Mouse (Mus musculus): ENCODE data around the gene Pidd1.
"Not testable (repeated sequence)": the region's sequence is repeated elsewhere in the genome, so short reads cannot be mapped to it uniquely, and the experiment has no call there.

The Pidd1 gene

DNA sequence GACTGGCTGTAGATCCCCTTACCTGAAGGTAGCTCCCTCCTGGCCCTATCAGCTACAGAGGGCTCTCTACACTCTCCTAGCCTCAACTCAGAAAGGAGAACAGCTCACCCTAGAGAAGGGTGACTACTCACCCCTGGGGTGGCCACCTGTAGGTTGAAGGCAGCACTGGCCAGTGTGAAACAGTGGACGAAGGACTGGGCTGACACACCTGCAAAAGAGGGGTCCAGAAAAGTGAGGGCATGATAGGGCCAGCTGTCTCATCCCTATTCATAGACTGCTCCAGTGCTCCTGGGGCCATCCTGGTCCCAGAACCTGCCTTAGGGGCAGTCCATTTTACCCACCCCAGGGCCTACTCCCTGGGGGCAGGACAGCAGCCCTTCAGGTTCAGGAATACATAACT is 32.2 kb downstream of the Pidd1 start:
- DNase-seq, result no peak

DNA sequence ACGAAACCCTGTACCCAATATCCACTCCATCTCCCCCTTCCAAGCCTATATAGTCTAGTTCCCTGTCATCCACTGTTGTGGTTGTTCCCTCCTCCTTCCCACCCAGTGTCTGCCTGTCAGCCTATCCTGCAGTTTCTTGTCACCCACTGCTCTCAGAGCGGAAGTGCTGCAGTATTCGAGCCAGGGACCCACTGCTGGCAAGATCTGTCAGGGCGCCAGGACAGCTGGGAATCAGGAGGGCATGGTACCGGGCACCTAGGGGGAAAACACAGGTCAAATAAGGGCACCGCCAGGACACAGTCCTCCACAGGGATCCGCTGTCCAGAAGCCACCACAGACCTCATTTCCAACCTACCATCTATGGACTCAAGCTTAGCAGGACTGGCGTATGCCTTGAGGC is 33.2 kb downstream of the Pidd1 start:
- DNase-seq, result no peak

DNA sequence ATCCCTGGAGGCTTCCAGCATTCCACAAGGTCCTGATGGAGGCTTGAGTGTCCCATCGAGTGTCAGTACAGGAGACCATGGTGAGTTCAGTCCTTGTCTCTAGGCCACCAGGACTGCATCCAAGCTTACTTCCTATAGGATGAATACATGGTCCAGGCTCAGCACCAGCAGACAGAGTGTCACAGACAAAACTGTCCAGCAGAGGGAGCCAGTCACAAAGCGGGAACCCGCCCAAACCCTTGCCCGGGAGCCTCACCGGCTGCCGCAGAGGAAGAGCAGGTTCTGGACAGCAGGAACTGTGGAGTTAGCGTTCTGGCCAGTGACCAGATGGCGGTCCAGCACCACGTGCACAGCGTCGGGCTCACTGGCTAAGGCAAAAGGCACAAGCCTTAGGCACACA is 35.0 kb downstream of the Pidd1 start:
- peak; percentile 86 for DNase-seq

DNA sequence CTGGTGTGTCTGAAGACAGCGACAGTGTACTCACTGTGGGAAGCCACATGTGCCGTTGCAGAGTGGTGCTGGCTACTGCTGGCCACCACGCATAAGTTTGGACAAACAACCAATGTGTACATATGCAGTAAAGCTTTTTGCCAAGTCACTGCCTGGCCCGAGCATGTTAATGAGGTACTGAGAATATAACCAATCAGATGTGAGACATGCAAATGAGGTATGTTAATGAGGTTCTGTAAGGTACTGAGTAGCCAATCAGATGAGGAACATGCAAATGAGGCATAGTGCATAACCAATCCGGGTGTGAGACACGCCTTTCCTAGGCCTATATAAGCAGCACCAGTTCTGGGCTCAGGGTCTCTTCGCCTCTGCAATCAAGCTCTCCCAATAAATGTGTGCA is 36.2 kb downstream of the Pidd1 start:
- not testable (repeated sequence) for DNase-seq

DNA sequence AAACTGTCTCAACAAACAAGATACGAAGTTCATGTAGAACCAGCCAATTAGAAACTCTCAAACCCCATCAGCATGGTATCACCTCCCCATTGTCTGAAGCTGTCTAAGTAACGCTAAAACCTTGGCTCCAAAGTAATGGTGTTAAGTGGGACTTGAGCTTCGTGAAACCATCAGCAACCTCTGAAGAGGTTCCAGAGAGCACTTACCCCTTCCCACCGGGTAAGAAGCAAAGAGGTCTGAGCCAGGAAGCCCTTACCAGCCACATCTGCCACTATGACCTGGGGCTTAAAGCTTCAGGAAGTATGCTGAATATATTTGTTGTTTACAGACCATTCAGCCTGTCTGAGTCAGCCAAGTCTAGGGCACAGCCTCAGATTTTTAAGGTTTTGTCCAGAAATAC is 38.4 kb downstream of the Pidd1 start:
- DNase-seq, result no peak

DNA sequence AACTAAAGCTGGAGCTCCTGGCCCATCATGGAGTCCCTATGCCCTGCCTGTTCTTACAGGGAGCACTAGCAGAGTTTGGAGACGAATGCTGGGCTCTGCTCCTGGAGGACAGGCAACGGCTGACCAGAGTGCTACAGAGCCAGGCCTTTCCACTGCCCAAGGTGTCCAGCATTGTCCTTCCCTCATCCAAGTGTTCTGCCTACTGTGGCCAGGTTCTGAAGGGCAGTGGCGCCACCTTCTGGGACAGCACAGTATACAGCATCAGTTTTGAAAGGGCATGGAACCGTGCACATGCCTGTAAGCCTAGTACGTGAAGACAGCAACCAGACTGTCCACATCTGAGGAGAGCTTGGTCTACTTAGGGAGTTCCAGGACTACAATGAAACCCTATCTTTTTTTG is 40.5 kb downstream of the Pidd1 start:
- peak; percentile 56 for DNase-seq

DNA sequence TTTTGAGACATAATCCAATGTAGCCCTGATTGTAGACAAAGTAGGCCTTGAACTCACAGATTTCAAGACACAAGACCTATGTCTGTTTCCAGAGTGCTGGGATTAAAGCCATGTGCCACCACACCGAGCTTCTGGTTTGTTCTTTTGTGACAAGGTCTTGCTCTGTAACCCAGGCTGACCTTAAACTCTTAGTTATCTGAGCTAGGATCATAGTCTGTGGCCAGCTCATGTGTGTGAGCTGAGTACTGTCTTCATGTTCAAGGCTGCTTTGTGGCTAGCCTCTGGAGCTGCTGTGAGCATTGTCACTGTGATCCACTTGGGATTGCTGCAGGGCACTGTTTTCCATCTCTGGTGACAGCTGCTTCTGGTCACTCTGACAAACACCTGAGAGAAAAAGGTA is 48.5 kb downstream of the Pidd1 start:
- no peak for DNase-seq

DNA sequence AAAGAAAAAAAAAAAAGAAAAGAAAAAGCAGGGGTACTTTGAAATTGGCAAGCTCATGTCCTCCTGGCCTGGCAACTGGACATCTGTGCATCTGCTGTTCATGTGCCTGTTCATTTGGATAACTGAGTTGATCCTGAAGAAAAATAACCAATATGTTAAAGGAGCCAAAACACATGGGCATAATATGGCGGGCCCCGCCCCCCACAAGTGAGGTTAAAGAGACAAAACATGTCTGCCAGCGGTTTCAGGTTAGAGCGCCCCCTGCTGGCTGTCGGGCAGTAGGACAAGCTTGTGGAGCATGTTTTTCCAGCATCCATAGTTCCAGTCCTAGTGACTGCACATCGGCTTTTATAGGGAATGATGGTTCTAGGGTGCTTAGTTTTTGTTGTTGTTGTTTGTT is 49.1 kb downstream of the Pidd1 start:
- DNase-seq, result peak; percentile 77

DNA sequence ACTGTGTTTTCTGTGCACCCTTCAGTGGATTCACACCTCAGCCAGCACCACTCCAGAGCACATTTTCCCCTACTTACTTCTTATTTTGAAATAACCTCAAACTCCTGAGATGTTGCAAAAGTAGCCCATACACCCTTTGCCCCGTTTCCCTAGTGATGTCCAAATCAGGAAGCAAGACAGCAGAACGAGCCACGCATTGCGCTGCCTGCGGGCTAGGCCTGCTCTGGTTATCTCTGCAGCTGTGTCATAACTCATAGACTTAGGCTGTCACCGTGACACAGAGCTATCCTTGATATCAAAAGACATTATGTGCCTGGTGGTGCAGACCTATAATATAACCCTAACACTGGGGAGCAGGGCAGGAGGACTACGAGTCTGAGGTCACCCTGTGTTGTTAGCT is 49.7 kb downstream of the Pidd1 start:
- no peak for DNase-seq

DNA sequence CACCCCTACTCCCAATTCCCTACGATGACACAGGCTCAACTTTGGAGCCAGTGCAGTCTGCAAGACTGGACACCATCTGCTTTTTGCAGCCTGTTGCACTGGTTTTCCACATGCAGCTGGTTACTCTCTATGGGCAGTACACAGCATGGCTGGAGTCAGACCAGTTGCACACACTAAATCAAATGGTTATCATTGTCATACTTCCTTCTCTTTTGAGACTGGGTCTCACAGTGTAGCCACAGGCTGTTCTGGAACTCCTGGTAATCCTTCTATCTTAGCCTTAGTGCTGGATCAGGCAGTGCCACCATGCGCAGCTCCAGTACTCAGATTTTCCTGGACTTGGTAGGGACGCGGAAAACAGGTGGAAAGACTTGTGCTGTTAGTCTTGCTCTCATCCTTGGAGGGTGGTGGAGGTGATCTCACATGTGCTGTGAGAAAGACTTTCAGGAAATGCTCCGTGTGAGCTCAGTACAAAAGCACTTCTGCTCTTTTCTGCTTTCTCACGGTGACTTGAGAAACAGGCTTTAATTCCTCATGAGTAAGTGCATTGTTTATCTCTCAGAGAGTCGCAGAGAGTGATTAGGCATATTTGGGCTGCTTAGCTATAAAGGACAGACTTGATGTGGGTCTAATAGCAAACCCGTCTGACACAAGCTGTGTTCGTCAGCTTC is 51.1 kb downstream of the Pidd1 start:
- DNase-seq, result no peak

DNA sequence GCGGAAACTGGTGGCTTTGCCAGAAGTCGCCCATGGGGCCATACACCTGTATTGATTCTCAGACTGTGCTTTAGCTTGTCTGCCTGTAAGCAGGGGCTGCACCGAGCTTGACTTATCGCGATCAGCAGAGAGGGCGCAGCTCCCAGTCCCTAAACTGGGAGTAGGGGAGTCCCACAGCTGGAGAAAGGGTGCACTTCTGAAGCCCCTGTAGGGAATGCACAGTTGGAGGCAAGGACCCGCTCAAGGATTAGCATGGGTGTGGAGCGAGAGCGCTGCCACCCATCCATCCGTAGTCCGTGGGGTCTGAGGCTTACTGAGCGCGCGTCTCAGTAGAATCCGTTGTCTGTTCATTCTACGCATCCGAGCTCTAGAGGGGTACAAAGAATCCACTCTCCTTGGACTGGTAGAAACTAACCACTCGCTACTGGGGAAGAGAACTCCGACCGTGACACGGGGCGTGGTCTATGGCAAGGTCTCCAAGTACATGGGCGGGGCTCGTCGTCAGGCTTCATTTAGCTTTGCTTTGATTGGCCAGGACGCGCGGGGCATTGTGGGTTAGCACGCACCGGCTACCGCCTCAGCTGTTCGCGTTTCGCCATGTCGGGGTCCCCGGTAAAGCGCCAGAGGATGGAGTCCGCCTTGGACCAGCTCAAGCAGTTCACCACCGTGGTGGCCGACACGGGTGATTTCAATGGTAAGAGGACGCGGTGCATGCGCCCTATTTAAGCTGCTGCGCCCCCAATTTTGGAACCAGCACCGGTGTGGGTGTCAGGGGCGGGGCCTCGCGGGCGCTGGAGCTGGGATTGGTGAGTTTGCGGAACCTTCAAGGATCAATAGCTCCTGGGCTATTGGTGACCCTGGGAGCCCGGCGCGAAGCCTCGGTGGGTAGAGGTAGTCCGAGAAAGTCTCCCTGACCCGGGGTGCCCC is 51.9 kb downstream of the Pidd1 start, which contains the start of gene Taldo1:
Taldo1 (plus strand) TSS at position 575 of the 927 bp plus-strand sequence.
- peak; percentile 92 for DNase-seq

DNA sequence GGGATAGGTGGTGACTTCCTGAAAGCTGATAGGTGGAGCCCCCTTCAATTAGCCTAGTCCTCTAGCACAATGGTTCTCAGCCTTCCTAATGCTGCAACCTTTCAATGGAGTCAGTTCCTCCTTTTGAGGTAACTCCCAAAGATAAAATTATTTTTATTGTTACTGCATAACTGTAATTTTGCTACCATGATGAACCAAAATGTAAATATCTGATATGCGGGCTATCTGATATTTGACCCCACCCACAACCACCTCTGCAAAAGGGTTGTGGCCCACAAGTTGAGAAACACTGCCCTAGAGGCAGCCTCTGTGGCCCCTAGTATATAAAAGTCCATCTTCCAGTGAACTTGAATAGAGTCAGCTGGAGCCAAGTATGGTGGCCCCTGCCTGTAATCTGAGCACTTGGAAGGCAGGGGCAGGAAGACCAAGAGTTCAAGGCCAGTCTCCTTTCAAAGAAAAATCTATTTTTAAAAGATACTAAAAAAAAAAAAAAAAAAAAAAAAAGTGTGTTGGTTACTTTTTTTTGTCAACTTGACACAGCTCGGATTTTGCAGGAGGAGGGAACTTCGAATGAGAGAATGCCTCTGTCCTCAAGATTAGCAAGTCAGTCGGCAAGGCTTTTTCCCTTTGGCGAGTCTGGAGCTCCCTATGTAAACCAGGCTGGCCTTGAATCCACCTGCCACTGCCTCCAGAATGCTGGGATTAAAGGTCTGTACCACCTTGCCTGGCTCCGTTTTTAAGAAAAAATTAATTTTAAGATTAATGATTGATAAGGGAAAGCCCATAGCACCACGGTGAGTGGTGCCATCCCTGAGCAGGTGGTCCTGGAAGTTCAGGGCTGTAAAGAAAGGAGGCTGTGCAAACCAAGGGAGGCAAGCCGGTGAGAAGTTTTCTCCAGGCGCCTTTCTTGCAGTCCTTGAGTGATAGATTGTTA is 53.2 kb downstream of the Pidd1 start:
- no peak for DNase-seq

DNA sequence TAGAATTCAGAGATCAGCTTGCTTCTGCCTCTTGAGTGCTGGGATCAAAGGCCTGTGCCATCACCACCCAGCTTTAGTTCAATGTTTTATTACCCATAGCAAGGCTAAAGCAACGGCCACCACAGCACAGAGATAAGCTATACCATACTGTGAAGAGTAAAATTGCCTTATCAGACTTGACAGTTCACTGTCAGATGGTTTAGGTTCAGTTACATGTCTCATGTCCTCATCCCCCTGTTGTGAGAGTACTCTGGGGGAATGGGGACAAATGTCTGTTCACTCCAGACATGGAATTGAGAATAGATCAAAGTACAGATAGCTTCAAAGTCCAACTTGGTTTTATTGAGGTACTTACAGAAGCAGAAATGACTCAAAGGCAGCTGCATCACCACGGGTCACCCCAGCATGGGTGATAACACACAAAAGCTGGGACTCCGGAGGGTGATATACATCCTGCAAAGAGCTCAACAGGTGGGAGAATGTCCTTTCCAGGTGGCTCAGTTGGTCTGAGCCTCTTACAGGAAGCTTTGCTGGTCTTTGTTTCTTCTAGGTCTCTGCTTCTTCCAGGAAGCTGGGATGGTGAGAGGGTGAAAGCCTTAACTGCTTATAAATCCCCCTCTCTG is 55.2 kb downstream of the Pidd1 start:
- DNase-seq, result no peak
